Mouse (Mus musculus): ENCODE data around the gene Tmprss4. TPM values are rescaled to one million over a fixed set of nuclear protein-coding genes. Genes with fewer than 3 reads are reported as not detected.

Gene Tmprss4
- polyA plus RNA-seq, 1 experiment from 2014 or later = 0.08 TPM

DNA sequence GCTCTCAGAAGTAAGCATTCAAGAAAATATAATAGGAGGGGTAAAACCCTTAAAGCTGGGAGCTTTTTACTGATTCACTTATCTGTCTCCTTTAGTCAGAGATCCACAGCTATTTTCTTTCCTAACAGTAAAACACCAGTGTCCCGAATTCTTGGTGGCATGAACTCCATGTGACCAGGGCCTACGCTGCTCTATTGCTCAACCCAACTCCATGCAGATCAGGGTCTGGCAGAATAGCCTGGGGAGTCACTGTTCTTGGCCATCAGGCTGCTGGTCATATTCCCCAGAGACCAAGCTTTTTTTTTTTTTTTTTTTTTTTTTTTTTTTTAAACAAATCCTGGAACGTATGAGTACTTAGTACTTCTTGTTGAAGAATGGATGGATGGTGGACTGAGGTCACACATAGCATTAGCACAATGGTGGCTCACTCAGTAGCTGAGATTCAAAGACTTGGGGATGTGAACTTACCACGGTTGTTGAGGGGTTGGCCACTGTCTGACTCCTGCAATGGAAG lies 14.2 kb downstream of the Tmprss4 start:
- H3K4me2 ChIP-seq (replicated peaks) = no peak overlapping the region
- no peaks in the 10 kb centered on the region for H3K27me3 ChIP-seq (replicated peaks)
- H3K27ac ChIP-seq = no peak overlapping the region
- 88% methylated on average over 4 of the region's 4 CpGs for WGBS
- no peaks in the 10 kb centered on the region for H3K9me3 ChIP-seq
- H3K9ac ChIP-seq = no peak overlapping the region
- ATAC-seq (ENCODE audit: low FRiP score, low read depth) = no peak
- H3K4me1 ChIP-seq = no peaks in the 10 kb centered on the region
- H3K4me3 ChIP-seq = no peak overlapping the region
- H3K36me3 ChIP-seq = no peaks in the 10 kb centered on the region

DNA sequence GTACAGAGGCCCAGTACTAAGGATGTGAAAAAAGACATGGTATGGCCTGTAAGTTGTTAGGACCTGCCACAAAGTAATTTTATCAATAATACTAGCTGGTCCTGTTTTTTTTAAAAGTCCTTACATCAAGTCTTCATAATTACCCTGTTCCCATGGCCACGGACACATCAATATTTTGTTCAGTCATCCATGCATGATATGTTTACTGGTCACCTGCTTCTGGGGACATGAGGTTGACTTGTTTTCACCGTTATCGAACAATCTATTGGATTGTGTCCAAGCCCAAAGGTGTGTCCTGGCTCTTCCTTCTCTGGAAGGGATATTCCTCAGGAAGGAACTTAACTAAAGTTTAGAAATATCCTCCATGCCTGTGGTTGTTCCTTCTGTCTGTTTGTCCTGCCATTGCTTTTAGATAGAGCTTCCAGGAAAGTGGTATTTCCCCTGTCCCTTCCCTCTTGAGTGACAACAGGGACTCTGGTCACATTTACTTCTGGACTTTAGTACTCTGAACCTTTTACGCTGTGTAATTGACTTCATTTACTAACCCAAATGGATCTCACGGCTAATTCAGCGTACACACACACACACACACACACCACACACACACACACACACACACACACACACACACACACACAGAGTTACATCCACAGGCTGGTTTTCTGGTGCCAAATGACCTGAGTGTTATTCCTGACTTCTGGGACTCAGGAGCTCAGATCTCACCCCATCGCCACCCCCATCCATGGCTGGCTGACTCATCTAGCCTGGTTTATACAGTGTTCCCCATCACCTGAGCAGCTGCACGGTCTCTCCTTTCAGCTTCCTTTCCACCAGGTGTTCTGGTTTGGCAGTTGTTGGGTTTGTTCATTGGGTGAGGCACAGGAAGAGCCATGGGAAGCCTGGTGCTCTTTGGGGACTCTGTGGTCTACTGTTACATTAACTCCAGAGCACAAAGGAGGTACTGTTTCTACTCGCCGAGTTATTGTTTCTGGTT lies 15.0 kb downstream of the Tmprss4 start:
- WGBS = 89% methylated on average over 10 of the region's 10 CpGs
- no peaks in the 10 kb centered on the region for H3K27me3 ChIP-seq (replicated peaks)

DNA sequence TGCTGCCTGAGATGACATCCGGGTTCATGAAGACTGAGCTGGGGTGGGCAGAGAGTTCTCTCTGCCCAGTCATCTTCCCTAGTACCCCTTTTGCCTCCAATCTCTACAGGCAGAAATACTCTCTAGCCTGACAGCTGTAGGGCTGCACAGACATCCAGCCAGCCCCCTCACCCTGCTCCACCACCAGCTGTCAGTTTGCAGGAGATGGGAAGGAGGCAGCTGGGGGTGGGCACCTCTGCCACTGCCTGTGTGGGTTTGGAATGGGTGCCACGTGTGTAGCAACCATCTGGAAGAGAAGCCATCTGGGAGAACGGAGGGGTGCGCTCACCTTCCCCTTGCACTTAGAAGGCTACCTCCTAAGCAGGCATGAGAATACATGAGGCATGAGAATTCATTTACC lies 18.6 kb downstream of the Tmprss4 start:
- Histone ChIP-seq H3K9ac (no peak overlapping the region), H3K9me3 (no peaks in the 10 kb centered on the region), H3K36me3 (no peaks in the 10 kb centered on the region), H3K27me3 (replicated peaks) (no peaks in the 10 kb centered on the region), H3K4me1 (no peaks in the 10 kb centered on the region), H3K27ac (no peak overlapping the region), H3K4me2 (replicated peaks) (no peak overlapping the region), H3K4me3 (no peak overlapping the region)
- WGBS = 74% methylated on average over 4 of the region's 4 CpGs
- ATAC-seq (ENCODE audit: low FRiP score, low read depth) = no peak

More for the DNA sequence above, 15.0 kb downstream of the Tmprss4 start:
- Histone ChIP-seq H3K4me1 (no peaks in the 10 kb centered on the region), H3K36me3 (no peaks in the 10 kb centered on the region), H3K4me3 (no peak overlapping the region), H3K4me2 (replicated peaks) (no peak overlapping the region), H3K27ac (no peak overlapping the region), H3K9me3 (no peaks in the 10 kb centered on the region), H3K9ac (no peak overlapping the region)
- ATAC-seq (ENCODE audit: low FRiP score, low read depth) = no peak

- Histone ChIP-seq H3K27me3 (replicated peaks) (no peaks in the 10 kb centered on the region), H3K9me3 (no peaks in the 10 kb centered on the region), H3K4me3 (no peak overlapping the region), H3K36me3 (no peaks in the 10 kb centered on the region), H3K27ac (no peak overlapping the region), H3K4me2 (replicated peaks) (no peak overlapping the region), H3K9ac (no peak overlapping the region), H3K4me1 (no peaks in the 10 kb centered on the region)
- 83% methylated on average over 6 of the region's 6 CpGs for WGBS
- no peak for ATAC-seq (ENCODE audit: low FRiP score, low read depth)
Measured at GRCm38 (mm10) chr9:45183266-45183665, 20.6 kb downstream of the Tmprss4 start.

DNA sequence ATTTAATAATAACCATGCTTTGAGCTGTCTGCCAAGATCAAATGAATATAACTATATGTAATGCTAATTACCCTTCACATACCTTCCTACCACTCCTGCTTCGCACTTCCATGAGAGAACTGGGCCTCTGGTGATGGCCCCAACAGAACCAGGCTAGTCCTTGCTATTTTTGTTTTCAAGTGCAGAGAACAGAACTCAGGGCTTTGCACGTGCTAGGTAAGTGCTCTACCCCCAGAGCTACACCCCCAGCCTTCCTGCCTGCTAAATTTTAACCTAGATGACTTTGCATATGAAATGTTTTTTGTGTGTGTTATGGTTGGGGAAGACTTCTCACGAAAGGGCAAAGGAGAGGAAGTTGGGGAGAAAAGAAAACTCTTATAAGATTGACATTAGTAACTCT lies 21.4 kb downstream of the Tmprss4 start:
- no peak overlapping the region for H3K27ac ChIP-seq
- H3K4me3 ChIP-seq = no peak overlapping the region
- no peaks in the 10 kb centered on the region for H3K36me3 ChIP-seq
- ATAC-seq (ENCODE audit: low FRiP score, low read depth) = no peak
- H3K9ac ChIP-seq = no peak overlapping the region
- no peaks in the 10 kb centered on the region for H3K27me3 ChIP-seq (replicated peaks)
- H3K4me1 ChIP-seq = no peaks in the 10 kb centered on the region
- no peak overlapping the region for H3K4me2 ChIP-seq (replicated peaks)
- H3K9me3 ChIP-seq = no peaks in the 10 kb centered on the region
- WGBS = 57% methylated on average over 3 of the region's 3 CpGs

DNA sequence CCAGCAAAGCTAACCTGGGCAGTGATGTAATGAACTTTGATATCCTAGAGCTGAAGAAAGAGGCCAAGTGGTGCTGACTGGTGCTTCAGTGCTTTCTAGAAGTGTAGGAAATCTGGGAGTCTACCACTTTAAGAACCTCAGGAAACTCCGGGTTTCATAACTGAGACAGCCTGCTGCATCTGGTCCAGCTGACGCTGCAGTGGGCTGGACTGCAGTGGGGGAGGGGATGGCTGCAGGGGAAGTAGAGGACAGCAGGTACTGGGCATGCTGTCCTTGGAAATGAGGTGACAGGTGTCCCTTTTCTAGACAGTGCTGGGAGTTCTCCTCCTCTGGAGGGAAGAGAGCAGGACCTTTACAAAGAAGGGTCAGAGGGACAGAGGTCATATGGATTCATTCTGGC lies 22.1 kb downstream of the Tmprss4 start, which contains the start of gene BC049352:
BC049352 (plus strand) TSS at position 238 of the 400 bp plus-strand sequence.
- Histone ChIP-seq H3K9ac (no peak within 1 kb of the TSS), H3K27me3 (replicated peaks) (no peaks in the 10 kb centered on the region), H3K27ac (no peak within 1 kb of the TSS), H3K4me3 (no peak within 1 kb of the TSS), H3K36me3 (no peaks in the 10 kb centered on the region), H3K9me3 (no peaks in the 10 kb centered on the region), H3K4me1 (no peaks in the 10 kb centered on the region), H3K4me2 (replicated peaks) (no peak within 1 kb of the TSS)
- WGBS = 34% methylated on average over 2 of the region's 2 CpGs
- no peak for ATAC-seq (ENCODE audit: low FRiP score, low read depth)

GRCm38 (mm10) chr9:45179282-45179681 lies 24.6 kb downstream of the Tmprss4 start:
- Histone ChIP-seq H3K9me3 (no peaks in the 10 kb centered on the region), H3K36me3 (no peaks in the 10 kb centered on the region), H3K4me2 (replicated peaks) (no peak overlapping the region), H3K27ac (no peak overlapping the region), H3K4me1 (no peaks in the 10 kb centered on the region), H3K4me3 (no peak overlapping the region), H3K27me3 (replicated peaks) (no peaks in the 10 kb centered on the region), H3K9ac (no peak overlapping the region)
- 92% methylated on average over 5 of the region's 5 CpGs for WGBS
- ATAC-seq (ENCODE audit: low FRiP score, low read depth) = no peak

- no peaks in the 10 kb centered on the region for H3K27me3 ChIP-seq (replicated peaks)
- no peak overlapping the region for H3K4me2 ChIP-seq (replicated peaks)
- no peaks in the 10 kb centered on the region; the same call in 1 of the 2 replicates for H3K9me3 ChIP-seq
- H3K4me1 ChIP-seq = no peaks in the 10 kb centered on the region
- H3K36me3 ChIP-seq = no peaks in the 10 kb centered on the region
- H3K27ac ChIP-seq = no peak overlapping the region
- H3K9ac ChIP-seq = no peak overlapping the region
- no peak overlapping the region for H3K4me3 ChIP-seq
- 73% methylated on average over 3 of the region's 3 CpGs for WGBS
- ATAC-seq (ENCODE audit: low FRiP score, low read depth) = no peak
Measured at GRCm38 (mm10) chr9:45173475-45173874, 30.4 kb downstream of the Tmprss4 start.

DNA sequence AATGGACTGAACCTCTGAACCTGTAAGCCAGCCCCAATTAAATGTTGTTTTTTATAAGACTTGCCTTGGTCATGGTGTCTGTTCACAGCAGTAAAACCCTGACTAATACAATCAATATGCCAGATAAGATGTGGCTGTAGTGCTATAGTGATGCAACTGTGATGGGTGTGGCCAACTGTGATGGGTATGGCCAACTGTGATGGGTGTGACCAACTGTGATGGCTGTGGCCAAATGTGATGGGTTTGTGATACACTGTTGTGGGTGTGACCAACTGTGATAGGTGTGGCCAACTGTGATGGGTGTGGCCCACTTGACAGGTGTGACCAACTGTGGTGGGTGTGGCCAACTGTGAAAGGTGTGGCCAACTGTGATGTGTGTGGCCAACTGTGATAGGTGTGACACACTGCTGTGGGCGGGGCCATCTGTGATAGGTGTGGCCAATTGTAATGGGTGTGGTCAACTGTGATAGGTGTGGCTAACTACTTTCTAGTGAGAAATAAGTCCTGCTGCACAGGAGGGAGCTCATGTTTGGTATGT lies 32.8 kb downstream of the Tmprss4 start:
- H3K9ac ChIP-seq = no peak overlapping the region
- WGBS = 79% methylated on average over 1 of the region's 1 CpGs
- no peak for ATAC-seq (ENCODE audit: low FRiP score, low read depth)
- H3K4me2 ChIP-seq (replicated peaks) = no peak overlapping the region
- H3K27ac ChIP-seq = no peak overlapping the region
- H3K9me3 ChIP-seq = no peaks in the 10 kb centered on the region; the same call in 1 of the 2 replicates
- no peak overlapping the region for H3K4me3 ChIP-seq
- H3K27me3 ChIP-seq (replicated peaks) = no peaks in the 10 kb centered on the region
- no peaks in the 10 kb centered on the region for H3K36me3 ChIP-seq
- no peaks in the 10 kb centered on the region for H3K4me1 ChIP-seq

GRCm38 (mm10) chr9:45170150-45170549 lies 33.7 kb downstream of the Tmprss4 start:
- ATAC-seq (ENCODE audit: low FRiP score, low read depth) = no peak
- 87% methylated on average over 5 of the region's 5 CpGs for WGBS
- Histone ChIP-seq H3K27ac (no peak overlapping the region), H3K9ac (no peak overlapping the region), H3K9me3 (no peaks in the 10 kb centered on the region; the same call in 1 of the 2 replicates), H3K27me3 (replicated peaks) (no peaks in the 10 kb centered on the region), H3K4me2 (replicated peaks) (no peak overlapping the region), H3K36me3 (no peaks in the 10 kb centered on the region), H3K4me1 (no peaks in the 10 kb centered on the region), H3K4me3 (no peak overlapping the region)

DNA sequence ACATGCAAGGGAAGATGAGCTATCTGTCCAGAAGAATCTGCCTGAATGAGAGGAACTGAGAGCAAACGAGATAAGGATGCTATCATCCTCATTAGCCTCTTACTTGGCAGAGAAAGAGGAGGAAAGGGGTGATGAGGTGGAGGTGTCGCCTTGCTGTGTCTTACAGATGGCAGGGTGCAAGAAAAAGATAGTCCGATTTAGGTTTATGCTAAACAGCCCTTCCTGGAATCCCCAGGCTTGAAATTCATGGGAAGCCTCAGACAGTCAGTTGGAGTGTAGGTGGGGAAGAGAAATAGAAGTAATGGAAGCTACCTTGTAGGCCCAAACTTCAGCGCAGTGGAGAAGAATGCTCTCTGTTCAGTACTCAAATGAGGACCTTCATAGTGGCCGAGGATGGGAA lies 36.0 kb downstream of the Tmprss4 start:
- H3K9me3 ChIP-seq = no peaks in the 10 kb centered on the region; the same call in 1 of the 2 replicates
- no peak overlapping the region for H3K4me3 ChIP-seq
- no peaks in the 10 kb centered on the region for H3K4me1 ChIP-seq
- H3K27me3 ChIP-seq (replicated peaks) = no peaks in the 10 kb centered on the region
- H3K4me2 ChIP-seq (replicated peaks) = no peak overlapping the region
- 80% methylated on average over 5 of the region's 5 CpGs for WGBS
- ATAC-seq (ENCODE audit: low FRiP score, low read depth) = no peak
- H3K36me3 ChIP-seq = no peaks in the 10 kb centered on the region
- H3K27ac ChIP-seq = no peak overlapping the region
- H3K9ac ChIP-seq = no peak overlapping the region

GRCm38 (mm10) chr9:45153361-45153760 lies 50.5 kb downstream of the Tmprss4 start:
- peaks cover 10% of the 10 kb centered on the region for H3K27me3 ChIP-seq (replicated peaks)
- H3K4me2 ChIP-seq (replicated peaks) = no peak overlapping the region
- H3K4me1 ChIP-seq = no peaks in the 10 kb centered on the region
- WGBS = 82% methylated on average over 7 of the region's 7 CpGs
- no peaks in the 10 kb centered on the region for H3K36me3 ChIP-seq
- no peaks in the 10 kb centered on the region for H3K9me3 ChIP-seq
- no peak overlapping the region for H3K9ac ChIP-seq
- H3K4me3 ChIP-seq = no peak overlapping the region
- ATAC-seq (ENCODE audit: low FRiP score, low read depth) = no peak
- H3K27ac ChIP-seq = no peak overlapping the region
